Mouse (Mus musculus) layer of hippocampus, postnatal 25 days (tissue): ENCODE results near the gene Gm20696. TPM values are rescaled to one million over a fixed set of nuclear protein-coding genes. Genes with fewer than 3 reads are reported as not detected.

ENCODE experiments used
- DNase-seq, 2 experiments: peaks; one replicate each; pipeline ENCODE4 v3.0.0; 2022; ENCODE audit warnings: mixed read lengths in 2 of 2, low spot score in 1 of 2; ENCODE audit errors: extremely low spot score in 1 of 2
- total RNA-seq, 2 experiments: library from RNA; stranded (reverse); gene quantifications; 2 replicates each; pipeline ENCODE4 v1.2.3; 2021

Gene Gm20696
- total RNA-seq, 2 experiments from 2014 or later: 6.5 to 7.8 TPM

DNA sequence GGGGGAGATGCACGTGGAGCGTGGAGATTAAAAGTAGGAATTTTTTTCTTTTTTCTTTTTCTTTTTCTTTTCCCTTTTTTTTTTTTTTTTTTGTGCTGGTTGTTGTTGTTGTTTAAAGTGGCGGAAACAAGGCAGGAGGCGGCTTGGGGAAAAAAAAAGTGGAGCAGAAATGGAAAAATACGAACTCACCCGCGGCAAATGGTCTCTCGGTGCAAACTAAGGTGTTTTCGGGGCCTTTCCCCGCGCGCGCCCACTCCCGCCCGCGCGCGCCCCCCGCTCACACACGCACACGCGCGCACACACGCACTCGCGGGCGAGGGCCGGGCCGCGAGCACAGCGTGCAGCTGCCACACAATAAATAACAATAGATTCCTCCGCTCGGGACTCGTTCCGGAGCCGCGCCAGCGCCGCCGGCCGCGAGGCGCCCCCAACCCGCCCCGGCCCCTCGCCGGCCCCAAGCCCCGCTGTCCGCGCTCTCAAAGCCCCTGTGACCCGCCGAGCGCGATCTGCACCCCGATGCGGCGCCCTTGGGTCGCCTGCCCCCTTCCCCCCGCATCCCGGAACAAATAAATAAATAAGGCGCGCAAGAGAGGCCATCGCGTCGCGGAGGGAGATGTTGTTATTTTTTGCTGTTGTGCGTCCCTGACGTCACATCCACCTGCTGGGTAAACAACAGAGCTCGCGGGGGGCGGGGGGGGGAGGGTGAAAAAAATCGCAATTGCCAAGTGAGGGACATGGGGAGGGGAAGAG is 144.1 kb downstream of the Gm20696 start, which contains the start of gene Foxp1:
TSS of gene Foxp1 (minus strand) at position 363 of the 750 bp plus-strand sequence.
- peak; percentile 65 to 67 for DNase-seq

GRCm38 (mm10) chr6:99521641-99522358 is 144.8 kb downstream of the Gm20696 start:
- peak; percentile 35 to 52 for DNase-seq

GRCm38 (mm10) chr6:99521038-99521640 is 145.5 kb downstream of the Gm20696 start:
- DNase-seq: peak; percentile 25 to 43

DNA sequence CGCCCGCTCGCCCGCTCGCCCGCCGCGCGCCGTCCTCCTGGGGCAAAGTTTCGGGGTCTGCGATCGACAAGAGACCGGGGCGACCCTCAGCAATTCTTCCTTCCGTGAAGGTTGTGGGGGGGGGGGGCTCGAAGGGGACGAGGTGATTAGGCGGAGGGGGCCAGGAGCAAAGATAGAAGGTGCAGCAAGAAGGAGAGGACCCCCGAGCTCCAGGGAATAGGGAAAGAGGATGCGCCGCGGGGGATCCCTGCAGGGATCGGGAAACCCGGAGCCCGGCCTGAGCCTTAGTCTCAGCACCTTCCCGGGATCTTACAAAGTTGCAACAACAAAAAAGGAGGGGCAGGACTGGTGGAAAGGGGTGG is 145.9 kb downstream of the Gm20696 start:
- peak in 1 of 2 experiments; percentile 21 for DNase-seq

- DNase-seq: peak; percentile 23 to 24
Measured at GRCm38 (mm10) chr6:99519806-99520675, 146.6 kb downstream of the Gm20696 start.

GRCm38 (mm10) chr6:99519052-99519451 is 147.5 kb downstream of the Gm20696 start:
- no peak for DNase-seq

DNA sequence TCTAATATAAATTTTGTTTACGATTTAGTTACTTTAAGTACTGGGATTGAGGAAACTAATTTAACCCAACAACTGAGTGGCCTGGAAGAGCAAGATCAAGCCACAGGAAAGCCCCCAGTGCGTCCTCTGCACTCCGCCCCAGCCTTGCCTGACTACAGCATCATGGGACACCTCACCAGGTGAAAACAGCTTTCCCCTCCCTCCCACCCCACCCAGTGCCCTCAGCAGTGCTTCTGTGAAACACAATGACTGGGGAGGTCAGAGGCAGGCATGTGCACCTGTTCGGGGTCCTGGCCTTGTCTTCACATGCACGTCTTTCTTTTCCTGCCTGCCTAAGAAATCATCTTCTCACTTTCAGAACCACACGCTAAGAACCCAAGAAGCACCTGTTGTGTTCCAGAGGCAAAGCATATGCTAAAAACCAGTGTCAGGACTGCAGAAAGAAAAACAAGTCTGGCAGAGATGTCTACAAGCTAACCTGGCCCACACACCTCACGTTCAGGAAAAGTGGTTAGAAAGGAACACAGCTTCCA is 150.9 kb downstream of the Gm20696 start:
- DNase-seq: no peak

GRCm38 (mm10) chr6:99511862-99512261 is 154.7 kb downstream of the Gm20696 start:
- DNase-seq: no peak

GRCm38 (mm10) chr6:99509189-99509592 is 157.4 kb downstream of the Gm20696 start:
- DNase-seq: no peak

DNA sequence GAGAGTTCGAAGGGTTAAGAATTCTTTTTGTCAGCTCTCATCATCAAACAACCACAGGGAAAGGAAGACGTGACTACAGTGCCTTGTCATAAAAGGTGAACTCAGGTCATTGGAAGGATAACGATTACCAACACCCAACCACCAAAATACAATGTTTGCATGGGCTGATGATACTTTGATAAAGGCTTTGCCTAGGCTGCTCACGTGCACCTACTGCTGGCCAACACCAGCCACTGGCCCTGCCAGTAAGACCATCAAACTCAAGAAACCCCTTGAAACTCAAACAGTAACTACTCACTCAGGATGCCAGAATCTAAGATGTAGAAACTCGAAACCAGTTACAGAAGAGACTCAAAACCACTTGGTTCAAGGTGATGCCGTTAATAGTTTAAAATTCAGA is 159.8 kb downstream of the Gm20696 start:
- no peak for DNase-seq

DNA sequence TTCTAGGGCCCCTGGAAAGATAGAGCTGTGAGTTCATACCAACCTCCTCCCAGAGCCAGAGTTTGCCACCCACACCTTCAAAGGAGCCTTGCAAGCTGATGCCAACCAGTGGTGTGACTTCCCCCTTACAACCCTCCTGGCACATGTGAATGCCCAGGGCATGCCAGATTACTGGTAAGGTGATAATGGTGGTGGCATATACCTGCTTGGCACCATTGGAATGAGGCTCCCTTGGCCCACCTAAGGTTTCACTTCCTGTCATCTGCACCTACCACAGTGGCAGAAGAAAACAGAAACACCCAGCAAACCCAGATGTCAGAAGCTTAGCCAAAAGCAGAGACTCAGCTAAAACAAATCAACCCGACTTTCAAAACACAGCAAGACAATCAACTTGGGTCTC is 162.9 kb downstream of the Gm20696 start:
- no peak for DNase-seq

DNA sequence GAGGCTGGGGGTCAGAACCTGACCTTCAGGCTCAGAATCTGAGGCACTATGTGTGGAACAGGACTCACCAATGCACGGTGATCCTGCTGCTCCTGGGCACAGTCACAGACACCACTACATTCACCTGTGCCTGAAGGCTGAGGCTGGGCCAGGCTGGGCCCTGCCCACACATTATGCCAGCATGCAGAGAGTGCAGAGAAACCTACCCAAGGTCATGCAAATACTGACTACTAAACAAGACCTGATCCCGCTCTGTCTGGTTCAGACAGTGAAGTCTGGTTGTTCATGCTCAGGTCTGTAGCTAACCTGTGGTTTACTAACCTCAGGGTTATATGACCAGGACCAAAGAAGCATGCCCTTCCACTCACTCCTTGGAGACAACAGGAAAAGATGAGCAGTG is 163.9 kb downstream of the Gm20696 start:
- DNase-seq: no peak

- no peak for DNase-seq
Measured at GRCm38 (mm10) chr6:99502314-99502713, 164.3 kb downstream of the Gm20696 start.

DNA sequence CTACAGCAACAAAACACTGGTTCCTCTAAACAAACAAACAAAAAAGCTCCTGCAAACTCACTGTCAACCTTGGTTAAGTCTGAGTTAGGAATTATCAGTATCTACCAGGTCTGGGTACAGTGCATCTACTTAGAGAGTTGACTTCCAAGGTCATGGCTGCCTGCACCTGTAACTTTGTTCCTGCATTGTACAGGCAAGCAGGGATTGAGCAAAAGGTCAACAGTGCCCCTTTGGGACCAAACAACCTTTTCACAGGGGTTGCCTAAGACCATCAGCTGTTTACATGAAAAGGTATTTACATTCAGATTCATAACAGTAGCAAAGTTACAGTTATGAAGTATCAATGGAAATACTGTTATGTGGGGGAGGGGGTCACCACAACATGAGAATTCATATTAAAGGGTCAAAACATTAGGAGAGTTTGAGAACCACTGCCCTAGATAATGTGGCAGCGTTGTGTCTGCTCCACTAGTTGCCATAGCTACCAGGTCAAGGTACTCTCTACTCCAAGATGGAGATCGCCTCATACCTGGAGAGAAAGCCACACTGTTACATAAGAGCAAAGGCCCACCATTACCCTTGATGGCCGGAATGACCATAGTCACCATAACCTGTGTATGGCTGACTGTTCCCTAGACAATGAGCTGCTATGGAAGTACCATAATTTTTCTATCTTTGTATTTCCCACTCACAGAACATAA is 165.9 kb downstream of the Gm20696 start:
- no peak for DNase-seq

- no peak for DNase-seq
Measured at GRCm38 (mm10) chr6:99498082-99498481, 168.5 kb downstream of the Gm20696 start.

GRCm38 (mm10) chr6:99496114-99496513 is 170.5 kb downstream of the Gm20696 start:
- DNase-seq: no peak

- no peak for DNase-seq
Measured at GRCm38 (mm10) chr6:99492937-99493336, 173.7 kb downstream of the Gm20696 start.

DNA sequence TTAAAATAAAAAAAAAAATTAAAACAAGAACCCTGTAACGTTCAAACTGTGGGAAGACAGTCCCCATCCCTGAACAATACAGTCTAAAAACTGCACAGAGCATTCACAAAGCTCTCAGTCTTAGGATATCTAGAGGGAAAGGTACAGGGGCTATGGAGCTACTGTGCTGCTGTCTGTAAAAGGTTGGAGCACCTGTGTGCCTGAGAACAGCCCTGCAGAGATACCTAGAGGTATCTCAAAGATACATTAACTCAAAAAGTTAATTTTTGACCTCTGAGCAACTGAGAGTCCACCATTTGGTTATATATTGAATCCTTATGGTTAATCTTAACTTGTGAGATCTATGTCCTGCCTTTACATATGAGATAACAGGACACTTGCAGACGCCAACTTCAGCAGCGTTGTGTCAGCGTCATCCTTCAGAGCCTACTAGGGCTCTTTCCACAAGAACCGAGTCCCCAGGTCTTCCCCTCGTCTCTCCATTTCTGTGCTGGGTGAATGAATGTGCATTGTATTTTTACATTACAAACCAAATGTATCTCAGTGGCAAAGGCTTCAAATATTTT is 174.5 kb downstream of the Gm20696 start:
- DNase-seq: no peak

- DNase-seq: no peak
Measured at GRCm38 (mm10) chr6:99491146-99491545, 175.5 kb downstream of the Gm20696 start.
